Mouse (Mus musculus) neural tube, embryonic 11.5 days (tissue): ENCODE data around the gene Tmem106c. TPM values are rescaled to one million over a fixed set of nuclear protein-coding genes. Genes with fewer than 3 reads are reported as not detected.

Experiments used
- ATAC-seq: fragments of 200-750 bp; cut with Nextera tagmentation; 2 replicates; pipeline ENCODE4 v1.8.0; 2017; ENCODE audit warnings: moderate number of reproducible peaks, mild to moderate bottlenecking, moderate TSS enrichment, moderate library complexity; ENCODE audit not compliant: insufficient read depth, low FRiP score, low TSS enrichment
- DNase-seq: peaks from one replicate; pipeline ENCODE4 v3.0.0-alpha.2; 2015; ENCODE audit warnings: low spot score
- H3K27ac ChIP-seq: fragments of 300-500 bp; sonication (generic); 2 replicates; pipeline ENCODE4 v1.5.1; 2014; ENCODE audit warnings: low read depth, mild to moderate bottlenecking, low read length
- H3K27me3 ChIP-seq: fragments of 300-500 bp; sonication (generic); 2 replicates; pipeline ENCODE4 v1.6.1; 2014; ENCODE audit warnings: mild to moderate bottlenecking, low read length, mixed read lengths; ENCODE audit not compliant: control insufficient read depth, insufficient read depth
- H3K36me3 ChIP-seq: fragments of 300-500 bp; sonication (generic); 2 replicates; pipeline ENCODE4 v1.6.1; 2014; ENCODE audit warnings: mild to moderate bottlenecking, low read length, moderate library complexity, mixed read lengths; ENCODE audit not compliant: control insufficient read depth, insufficient read depth
- H3K4me1 ChIP-seq: fragments of 300-500 bp; sonication (generic); 2 replicates; pipeline ENCODE4 v1.6.1; 2014; ENCODE audit warnings: low read length, mixed read lengths; ENCODE audit not compliant: control insufficient read depth, insufficient read depth
- H3K4me2 ChIP-seq: fragments of 300-500 bp; sonication (generic); 2 replicates; pipeline ENCODE4 v1.6.1; 2014; ENCODE audit warnings: low read depth, mild to moderate bottlenecking, moderate library complexity
- H3K4me3 ChIP-seq: fragments of 300-500 bp; sonication (generic); 2 replicates; pipeline ENCODE4 v1.5.1; 2014; ENCODE audit warnings: low read depth, low read length
- H3K9ac ChIP-seq: fragments of 300-500 bp; sonication (generic); 2 replicates; pipeline ENCODE4 v1.6.1; 2014; ENCODE audit warnings: mild to moderate bottlenecking, low read length
- H3K9me3 ChIP-seq: fragments of 300-500 bp; sonication (generic); 2 replicates; pipeline ENCODE4 v1.6.1; 2016; ENCODE audit warnings: low read length; ENCODE audit not compliant: control insufficient read depth
- WGBS: fragments of 180-500 bp; shearing (Covaris S2); extraction: QIAGEN DNeasy Blood & Tissue Kit; methylation state at CpG from one replicate; pipeline ENCODE4 v1.1.7; 2014; 5-methylcytosine and 5-hydroxymethylcytosine counted together
- polyA plus RNA-seq: library from polyadenylated mRNA; unstranded; fragments of >200 nt; fragmentation: Nextera tagmentation; extraction: Ambion mirVana; gene quantifications from 2 replicates; pipeline ENCODE4 v1.2.1, GENCODE M21; 2014

The Tmem106c gene
- polyA plus RNA-seq, 1 experiment from 2014 or later, result 55.9 TPM

DNA sequence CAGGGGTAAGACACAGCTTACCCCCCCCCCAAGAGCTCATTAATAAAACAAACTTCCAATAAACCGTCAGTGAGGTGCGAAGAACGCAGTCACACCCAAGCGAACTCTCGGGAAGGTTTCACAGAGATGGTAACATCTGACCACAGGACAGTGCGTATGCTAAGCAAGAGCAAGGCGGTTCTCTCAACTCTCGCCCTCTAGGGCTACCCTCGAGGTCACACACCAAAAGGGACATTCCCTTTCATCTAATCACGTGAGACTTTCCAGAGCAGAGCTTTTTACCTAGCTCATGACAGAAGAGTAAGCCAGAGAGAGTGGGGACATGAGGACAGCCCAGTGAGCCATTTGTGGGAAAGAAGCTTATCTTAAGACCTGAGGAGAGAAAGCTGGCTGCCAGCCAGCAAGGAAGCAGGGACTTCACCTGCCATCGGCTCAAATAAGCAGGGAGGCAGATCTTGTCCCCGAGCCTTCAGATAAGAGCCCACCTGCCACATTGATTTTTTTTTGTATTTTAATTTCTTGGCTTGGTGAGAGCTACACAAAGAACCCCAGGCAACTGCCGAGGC lies 34.7 kb upstream of the Tmem106c start:
- ATAC-seq (no peak), DNase-seq (no peak)
- H3K4me3 ChIP-seq, result no peak overlapping the region
- no peaks in the 10 kb centered on the region for H3K4me1 ChIP-seq
- no peaks in the 10 kb centered on the region for H3K27me3 ChIP-seq
- no peak overlapping the region for H3K27ac ChIP-seq
- no peaks in the 10 kb centered on the region for H3K9me3 ChIP-seq
- WGBS, result 71% methylated on average over 13 of the region's 13 CpGs
- no peak overlapping the region for H3K4me2 ChIP-seq
- H3K9ac ChIP-seq, result no peak overlapping the region
- no peaks in the 10 kb centered on the region for H3K36me3 ChIP-seq

GRCm38 (mm10) chr15:97932441-97932840 lies 31.6 kb upstream of the Tmem106c start:
- no peaks in the 10 kb centered on the region for H3K27me3 ChIP-seq
- H3K9ac ChIP-seq, result no peak overlapping the region
- H3K9me3 ChIP-seq, result no peaks in the 10 kb centered on the region
- DNase-seq (no peak), ATAC-seq (no peak)
- no peak overlapping the region for H3K4me2 ChIP-seq
- no peaks in the 10 kb centered on the region for H3K36me3 ChIP-seq
- H3K4me3 ChIP-seq, result no peak overlapping the region
- WGBS, result 85% methylated on average over 12 of the region's 12 CpGs
- no peak overlapping the region for H3K27ac ChIP-seq
- no peaks in the 10 kb centered on the region for H3K4me1 ChIP-seq

DNA sequence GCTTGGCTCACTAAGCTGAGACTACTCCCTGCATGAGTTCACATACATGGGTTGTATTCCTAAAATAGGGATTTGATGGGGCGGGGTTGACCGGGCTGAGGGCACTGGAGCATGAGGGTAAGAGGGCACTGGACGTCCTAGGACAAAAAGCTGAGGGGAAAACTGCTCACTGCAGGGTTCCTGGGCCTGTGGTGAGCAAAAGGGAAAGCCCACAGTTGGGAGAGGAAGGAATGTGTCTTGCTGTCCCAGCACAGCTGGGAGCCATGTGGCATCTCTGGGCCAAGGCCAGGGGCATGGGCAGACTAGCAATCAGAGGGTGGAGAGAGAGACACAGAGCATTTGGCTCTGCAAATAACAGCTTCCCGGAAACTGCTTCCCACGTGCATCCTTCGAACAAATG lies 25.4 kb upstream of the Tmem106c start:
- DNase-seq (no peak), ATAC-seq (no peak)
- no peak overlapping the region for H3K9ac ChIP-seq
- no peaks in the 10 kb centered on the region for H3K36me3 ChIP-seq
- H3K27ac ChIP-seq, result no peak overlapping the region
- no peaks in the 10 kb centered on the region for H3K4me1 ChIP-seq
- H3K4me3 ChIP-seq, result no peak overlapping the region
- WGBS, result 60% methylated on average over 6 of the region's 6 CpGs
- no peaks in the 10 kb centered on the region for H3K9me3 ChIP-seq
- H3K4me2 ChIP-seq, result no peak overlapping the region
- H3K27me3 ChIP-seq, result no peaks in the 10 kb centered on the region

GRCm38 (mm10) chr15:97940088-97940487 lies 23.9 kb upstream of the Tmem106c start:
- WGBS, result 79% methylated on average over 2 of the region's 2 CpGs
- no peaks in the 10 kb centered on the region for H3K36me3 ChIP-seq
- ATAC-seq, result no peak

DNA sequence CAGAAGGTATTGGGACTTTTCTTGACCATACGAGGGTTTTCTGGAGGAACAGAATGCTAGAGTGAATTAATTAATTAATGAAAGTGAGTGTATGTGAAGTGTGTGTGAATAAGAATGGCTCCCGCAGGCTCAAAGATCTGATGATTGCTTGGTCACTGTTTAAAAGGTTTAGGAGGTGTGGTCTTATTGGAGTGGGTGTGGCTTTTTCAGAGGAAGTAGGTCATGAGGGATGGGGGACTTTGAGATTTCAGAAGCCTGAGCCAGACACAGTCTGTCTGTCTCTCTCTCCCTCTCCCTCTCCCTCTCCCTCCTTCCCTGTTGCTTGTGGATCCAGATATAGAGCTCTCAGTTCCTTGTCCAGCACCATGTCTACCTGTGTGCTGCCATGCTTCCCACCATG lies 22.7 kb upstream of the Tmem106c start:
- no peak overlapping the region for H3K4me2 ChIP-seq

More at GRCm38 (mm10) chr15:97940088-97940487, 23.9 kb upstream of the Tmem106c start:
- Histone ChIP-seq H3K27ac (no peak overlapping the region), H3K4me2 (no peak overlapping the region), H3K9me3 (no peaks in the 10 kb centered on the region), H3K4me1 (no peaks in the 10 kb centered on the region), H3K9ac (no peak overlapping the region), H3K4me3 (no peak overlapping the region), H3K27me3 (no peaks in the 10 kb centered on the region)
- no peak for DNase-seq

GRCm38 (mm10) chr15:97942538-97942937 lies 21.5 kb upstream of the Tmem106c start:
- Histone ChIP-seq H3K4me2 (no peak overlapping the region), H3K4me3 (no peak overlapping the region), H3K27ac (no peak overlapping the region), H3K36me3 (no peaks in the 10 kb centered on the region), H3K9ac (no peak overlapping the region), H3K9me3 (no peaks in the 10 kb centered on the region), H3K4me1 (no peaks in the 10 kb centered on the region), H3K27me3 (no peaks in the 10 kb centered on the region)
- ATAC-seq (no peak), DNase-seq (no peak)
- 79% methylated on average over 8 of the region's 8 CpGs for WGBS

More for the DNA sequence above, 22.7 kb upstream of the Tmem106c start:
- ATAC-seq, result no peak
- Histone ChIP-seq H3K27ac (no peak overlapping the region), H3K4me1 (no peaks in the 10 kb centered on the region), H3K36me3 (no peaks in the 10 kb centered on the region), H3K9me3 (no peaks in the 10 kb centered on the region), H3K4me3 (no peak overlapping the region), H3K9ac (no peak overlapping the region), H3K27me3 (no peaks in the 10 kb centered on the region)
- WGBS, result 92% methylated on average over 2 of the region's 2 CpGs
- DNase-seq, result no peak

- H3K36me3 ChIP-seq, result no peaks in the 10 kb centered on the region
- ATAC-seq, result no peak
- H3K27ac ChIP-seq, result no peak overlapping the region
- no peak overlapping the region for H3K4me3 ChIP-seq
- no peak overlapping the region for H3K9ac ChIP-seq
- 96% methylated on average over 8 of the region's 8 CpGs for WGBS
- no peaks in the 10 kb centered on the region for H3K4me1 ChIP-seq
- H3K27me3 ChIP-seq, result no peaks in the 10 kb centered on the region
- H3K4me2 ChIP-seq, result no peak overlapping the region
- no peaks in the 10 kb centered on the region for H3K9me3 ChIP-seq
- DNase-seq, result no peak
Observed at GRCm38 (mm10) chr15:97943356-97943755, 20.6 kb upstream of the Tmem106c start.

DNA sequence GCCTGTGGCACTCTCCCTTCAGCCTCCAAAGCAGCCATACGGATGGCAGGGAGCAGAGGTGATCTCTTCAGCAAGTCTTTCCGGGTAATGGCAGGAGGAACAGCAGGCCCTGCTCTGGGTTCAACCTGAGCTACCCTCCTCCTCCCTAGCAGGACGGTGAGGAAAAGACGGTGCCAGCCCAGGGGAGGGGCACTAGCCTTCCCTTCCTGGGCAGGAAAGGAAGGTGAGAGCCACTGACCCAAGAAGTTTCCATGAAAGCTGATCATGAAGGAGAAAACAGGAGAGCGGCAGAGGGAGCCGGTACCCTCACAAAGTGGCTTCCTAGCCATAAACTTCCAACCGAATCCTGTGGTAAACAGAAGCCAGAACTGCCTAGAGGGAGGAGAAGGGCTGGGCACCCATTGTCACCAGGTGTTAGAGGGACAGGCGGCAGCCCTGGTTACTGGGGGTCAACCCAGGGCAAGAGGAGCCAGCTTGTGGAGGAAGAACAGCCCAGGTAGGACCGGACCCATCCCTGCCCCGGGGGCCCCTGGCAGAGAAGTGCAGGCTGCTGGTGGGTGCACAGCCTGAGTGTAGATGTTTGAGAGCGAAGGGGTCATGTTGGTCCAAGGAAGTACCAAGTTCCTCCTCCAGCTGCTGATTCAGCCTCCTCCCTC lies 19.0 kb upstream of the Tmem106c start:
- Histone ChIP-seq H3K9me3 (no peaks in the 10 kb centered on the region), H3K27me3 (no peaks in the 10 kb centered on the region), H3K4me2 (no peak overlapping the region), H3K4me3 (no peak overlapping the region), H3K27ac (no peak overlapping the region), H3K4me1 (no peaks in the 10 kb centered on the region), H3K9ac (no peak overlapping the region), H3K36me3 (no peaks in the 10 kb centered on the region)
- DNase-seq (no peak), ATAC-seq (no peak)
- WGBS, result 68% methylated on average over 11 of the region's 11 CpGs

DNA sequence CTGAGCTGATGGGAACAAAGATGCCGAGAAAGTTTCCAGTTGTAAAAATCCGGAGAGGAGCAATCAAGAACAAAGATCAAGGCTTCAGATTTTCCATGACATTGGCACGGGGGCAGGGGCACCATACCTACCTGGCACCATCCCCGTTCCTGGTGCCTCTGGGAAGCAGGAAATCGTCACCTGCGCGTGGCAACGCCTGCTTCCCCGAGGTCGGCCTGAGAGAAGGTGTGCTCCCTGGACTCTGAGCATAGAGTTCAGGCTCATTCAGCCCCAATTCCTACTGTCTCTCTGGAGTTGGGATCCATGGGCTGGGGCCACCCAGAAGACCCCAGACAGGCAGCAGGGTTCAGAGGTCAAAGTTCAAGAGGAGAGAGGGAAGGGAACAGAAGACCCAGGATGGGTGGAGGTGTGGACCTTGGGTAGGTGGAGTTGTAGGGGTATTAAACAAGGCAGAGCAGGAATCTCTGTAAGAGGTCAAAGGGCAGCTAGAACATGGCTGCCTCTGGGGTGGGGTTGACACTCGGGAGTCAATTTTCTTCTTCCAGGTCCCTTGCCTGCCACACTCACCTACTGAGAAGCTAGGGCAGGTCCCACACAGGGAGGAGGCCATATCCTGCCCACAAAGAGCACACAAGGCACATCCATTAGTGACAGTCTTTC lies 18.2 kb upstream of the Tmem106c start:
- no peaks in the 10 kb centered on the region for H3K9me3 ChIP-seq

More for the DNA sequence above, 18.2 kb upstream of the Tmem106c start:
- DNase-seq, result no peak
- WGBS, result 84% methylated on average over 11 of the region's 11 CpGs
- ATAC-seq, result no peak
- Histone ChIP-seq H3K4me3 (no peak overlapping the region), H3K4me1 (no peaks in the 10 kb centered on the region), H3K9ac (no peak overlapping the region), H3K27me3 (no peaks in the 10 kb centered on the region), H3K27ac (no peak overlapping the region), H3K4me2 (no peak overlapping the region), H3K36me3 (no peaks in the 10 kb centered on the region)
